Mouse (Mus musculus) lung, embryonic 15.5 days (tissue): Measurements from ENCODE around the gene Pvr. TPM values are rescaled to one million over a fixed set of nuclear protein-coding genes. Genes with fewer than 3 reads are reported as not detected.

Source experiments
- ATAC-seq: fragments of 200-750 bp; cut with Nextera tagmentation; 2 replicates; pipeline ENCODE4 v1.8.0; 2017; ENCODE audit warnings: moderate number of reproducible peaks, borderline replicate concordance; ENCODE audit not compliant: low FRiP score, low TSS enrichment; ENCODE audit errors: extremely low read depth
- H3K27ac ChIP-seq: fragments of 300-500 bp; sonication (generic); 2 replicates; pipeline ENCODE4 v1.5.1; 2015; ENCODE audit warnings: moderate library complexity, mild to moderate bottlenecking, inconsistent platforms
- H3K27me3 ChIP-seq: fragments of 300-500 bp; sonication (generic); 2 replicates; pipeline ENCODE4 v1.6.1; 2015; ENCODE audit warnings: inconsistent platforms
- H3K36me3 ChIP-seq: fragments of 300-500 bp; sonication (generic); 2 replicates; pipeline ENCODE4 v1.6.1; 2015; ENCODE audit warnings: inconsistent platforms
- H3K4me1 ChIP-seq: fragments of 300-500 bp; sonication (generic); 2 replicates; pipeline ENCODE4 v1.6.1; 2015; ENCODE audit warnings: inconsistent platforms
- H3K4me2 ChIP-seq: fragments of 300-500 bp; sonication (generic); 2 replicates; pipeline ENCODE4 v1.6.1; 2015; ENCODE audit warnings: inconsistent platforms, mild to moderate bottlenecking, moderate library complexity
- H3K4me3 ChIP-seq: fragments of 300-500 bp; sonication (generic); 2 replicates; pipeline ENCODE4 v1.5.1; 2015; ENCODE audit warnings: mild to moderate bottlenecking, inconsistent platforms
- H3K9ac ChIP-seq: fragments of 300-500 bp; sonication (generic); 2 replicates; pipeline ENCODE4 v1.6.1; 2015; ENCODE audit warnings: inconsistent platforms
- H3K9me3 ChIP-seq: fragments of 300-500 bp; sonication (generic); 2 replicates; pipeline ENCODE4 v1.6.1; 2016; ENCODE audit warnings: inconsistent platforms
- WGBS: fragments of 180-500 bp; shearing (Covaris S2); methylation state at CpG from one replicate; pipeline ENCODE4 v1.1.7; 2015; 5-methylcytosine and 5-hydroxymethylcytosine counted together
- polyA plus RNA-seq: library from polyadenylated mRNA; unstranded; fragments of >200 nt; fragmentation: Nextera tagmentation; extraction: Ambion mirVana; gene quantifications from 2 replicates; pipeline ENCODE4 v1.2.1, GENCODE M21; 2015

Gene Pvr
- 19.0 and 22.5 TPM in 2 replicates for polyA plus RNA-seq

GRCm38 (mm10) chr7:19920506-19921261, at the start of gene Pvr:
TSS of gene Pvr (minus strand) at chr7:19921160.
- Histone ChIP-seq H3K4me1 (peaks cover 15% of the 10 kb centered on the region; the same call in 1 of the 2 replicates), H3K27ac (peak within 1 kb of the TSS; percentile 86), H3K9ac (peak within 1 kb of the TSS; percentile 87), H3K9me3 (no peaks in the 10 kb centered on the region), H3K36me3 (peaks cover 25% of the 10 kb centered on the region), H3K27me3 (no peaks in the 10 kb centered on the region), H3K4me2 (peak within 1 kb of the TSS; percentile 66), H3K4me3 (peak within 1 kb of the TSS; percentile 91)
- ATAC-seq = peak; percentile 88
- under 1% methylated on average over 60 of the region's 60 CpGs for WGBS

DNA sequence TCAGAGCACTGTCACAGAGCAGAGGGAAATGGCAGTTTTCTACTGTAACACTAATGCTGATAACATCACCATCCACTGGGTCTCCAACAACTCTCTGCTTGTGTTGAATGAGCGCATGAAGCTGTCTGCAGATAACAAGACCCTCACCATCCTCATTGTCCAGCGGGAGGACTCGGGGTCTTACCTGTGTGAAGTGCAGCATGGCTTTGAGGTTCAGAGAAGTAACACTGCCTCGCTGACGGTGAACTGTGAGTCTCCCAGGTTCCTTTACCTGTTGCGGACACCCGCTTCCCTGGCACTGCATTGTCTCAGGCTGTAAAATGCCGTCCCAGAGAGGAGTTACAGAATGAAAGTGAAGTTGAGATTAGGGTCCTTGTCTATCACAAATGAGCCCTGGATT, 49.2 kb upstream of the Pvr start:
- H3K36me3 ChIP-seq = no peaks in the 10 kb centered on the region
- no peak for ATAC-seq
- no peak overlapping the region for H3K4me2 ChIP-seq
- no peak overlapping the region for H3K4me3 ChIP-seq
- 89% methylated on average over 8 of the region's 8 CpGs for WGBS
- H3K9ac ChIP-seq = no peak overlapping the region
- no peaks in the 10 kb centered on the region for H3K4me1 ChIP-seq
- H3K9me3 ChIP-seq = no peaks in the 10 kb centered on the region
- no peak overlapping the region for H3K27ac ChIP-seq
- no peaks in the 10 kb centered on the region for H3K27me3 ChIP-seq

- H3K27me3 ChIP-seq = no peaks in the 10 kb centered on the region
- H3K9me3 ChIP-seq = no peaks in the 10 kb centered on the region
- H3K9ac ChIP-seq = no peak overlapping the region
- H3K4me1 ChIP-seq = no peaks in the 10 kb centered on the region
- no peak overlapping the region for H3K4me3 ChIP-seq
- no peak overlapping the region for H3K4me2 ChIP-seq
- no peak for ATAC-seq
- H3K27ac ChIP-seq = no peak overlapping the region
- WGBS = 87% methylated on average over 4 of the region's 4 CpGs
- H3K36me3 ChIP-seq = no peaks in the 10 kb centered on the region
Observed at GRCm38 (mm10) chr7:19969541-19970090, 48.7 kb upstream of the Pvr start.

- ATAC-seq = no peak
- no peak overlapping the region for H3K4me3 ChIP-seq
Observed at GRCm38 (mm10) chr7:19969106-19969505, 48.1 kb upstream of the Pvr start.

GRCm38 (mm10) chr7:19964985-19965579, 44.1 kb upstream of the Pvr start, which contains the start of gene Ceacam20:
TSS of gene Ceacam20 (plus strand) at chr7:19965412.
- Histone ChIP-seq H3K36me3 (no peaks in the 10 kb centered on the region), H3K27ac (no peak within 1 kb of the TSS), H3K4me2 (no peak within 1 kb of the TSS), H3K4me1 (no peaks in the 10 kb centered on the region), H3K27me3 (no peaks in the 10 kb centered on the region), H3K9me3 (no peaks in the 10 kb centered on the region), H3K9ac (no peak within 1 kb of the TSS), H3K4me3 (no peak within 1 kb of the TSS)
- WGBS = 70% methylated on average over 7 of the region's 7 CpGs
- no peak for ATAC-seq

More at GRCm38 (mm10) chr7:19969106-19969505, 48.1 kb upstream of the Pvr start:
- no peak overlapping the region for H3K4me2 ChIP-seq
- H3K4me1 ChIP-seq = no peaks in the 10 kb centered on the region
- no peak overlapping the region for H3K9ac ChIP-seq
- H3K36me3 ChIP-seq = no peaks in the 10 kb centered on the region
- no peaks in the 10 kb centered on the region for H3K9me3 ChIP-seq
- H3K27ac ChIP-seq = no peak overlapping the region
- no peaks in the 10 kb centered on the region for H3K27me3 ChIP-seq
- 68% methylated on average over 3 of the region's 3 CpGs for WGBS

DNA sequence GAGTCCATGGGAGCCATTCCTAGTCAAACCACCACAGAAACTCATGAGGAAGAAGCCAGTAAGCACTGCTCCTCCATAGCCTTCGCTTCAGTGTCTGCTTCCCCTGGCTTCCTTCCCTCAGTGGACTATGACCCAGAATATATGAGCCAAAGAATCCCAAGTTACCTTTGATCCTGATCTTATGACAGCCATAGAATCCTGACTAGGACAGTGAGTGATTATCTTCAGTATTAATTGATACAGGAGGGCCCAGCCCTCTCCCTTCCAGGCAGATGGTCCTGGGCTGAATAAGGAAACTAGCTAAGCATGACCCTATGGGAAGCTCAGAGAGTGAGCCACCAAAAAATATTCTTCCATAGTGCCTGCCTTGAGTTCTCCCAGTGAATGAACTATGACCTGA, 41.5 kb upstream of the Pvr start:
- Histone ChIP-seq H3K27me3 (no peaks in the 10 kb centered on the region), H3K4me2 (no peak overlapping the region), H3K9ac (no peak overlapping the region), H3K9me3 (no peaks in the 10 kb centered on the region), H3K27ac (no peak overlapping the region), H3K36me3 (no peaks in the 10 kb centered on the region), H3K4me1 (no peaks in the 10 kb centered on the region), H3K4me3 (no peak overlapping the region)
- no peak for ATAC-seq
- WGBS = 48% methylated on average over 1 of the region's 1 CpGs

GRCm38 (mm10) chr7:19956341-19956781, 35.4 kb upstream of the Pvr start:
- ATAC-seq = no peak
- Histone ChIP-seq H3K9ac (no peak overlapping the region), H3K4me3 (no peak overlapping the region), H3K36me3 (no peaks in the 10 kb centered on the region), H3K9me3 (no peaks in the 10 kb centered on the region), H3K27me3 (no peaks in the 10 kb centered on the region), H3K4me2 (no peak overlapping the region), H3K4me1 (peaks cover 12% of the 10 kb centered on the region; the same call in 1 of the 2 replicates), H3K27ac (no peak overlapping the region)
- 2% methylated on average over 7 of the region's 7 CpGs for WGBS

GRCm38 (mm10) chr7:19955861-19956260, 34.9 kb upstream of the Pvr start:
- Histone ChIP-seq H3K9me3 (no peaks in the 10 kb centered on the region), H3K4me1 (peaks cover 12% of the 10 kb centered on the region; the same call in 1 of the 2 replicates), H3K36me3 (no peaks in the 10 kb centered on the region), H3K9ac (no peak overlapping the region), H3K4me2 (no peak overlapping the region), H3K27me3 (no peaks in the 10 kb centered on the region), H3K4me3 (no peak overlapping the region), H3K27ac (no peak overlapping the region)
- no peak for ATAC-seq
- WGBS = 45% methylated on average over 4 of the region's 4 CpGs

DNA sequence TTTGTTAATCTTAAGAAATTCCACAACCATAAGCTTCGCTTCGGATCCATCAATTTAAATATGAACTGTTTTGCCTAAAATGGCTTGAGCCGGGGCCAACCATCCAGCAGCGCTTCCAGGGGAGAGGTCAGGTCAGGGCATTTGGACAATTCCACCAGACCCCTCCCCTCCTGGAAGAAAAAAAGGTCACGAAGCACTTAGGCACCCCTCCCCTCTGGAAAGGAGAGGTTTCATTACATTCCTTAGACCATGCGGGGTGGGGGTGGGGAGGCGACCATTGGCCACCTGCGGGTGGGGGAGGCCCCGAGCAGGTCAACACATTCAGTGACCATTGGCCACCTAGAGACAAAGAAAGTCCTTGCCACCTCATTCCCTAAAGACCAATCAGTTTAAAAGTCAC, 32.1 kb upstream of the Pvr start:
- no peaks in the 10 kb centered on the region for H3K9me3 ChIP-seq
- no peak overlapping the region for H3K27ac ChIP-seq
- no peak overlapping the region for H3K9ac ChIP-seq
- H3K4me1 ChIP-seq = peaks cover 12% of the 10 kb centered on the region; the same call in 1 of the 2 replicates
- no peak overlapping the region for H3K4me2 ChIP-seq
- H3K4me3 ChIP-seq = no peak overlapping the region
- no peaks in the 10 kb centered on the region for H3K27me3 ChIP-seq
- no peaks in the 10 kb centered on the region for H3K36me3 ChIP-seq
- no peak for ATAC-seq
- WGBS = 29% methylated on average over 9 of the region's 9 CpGs

DNA sequence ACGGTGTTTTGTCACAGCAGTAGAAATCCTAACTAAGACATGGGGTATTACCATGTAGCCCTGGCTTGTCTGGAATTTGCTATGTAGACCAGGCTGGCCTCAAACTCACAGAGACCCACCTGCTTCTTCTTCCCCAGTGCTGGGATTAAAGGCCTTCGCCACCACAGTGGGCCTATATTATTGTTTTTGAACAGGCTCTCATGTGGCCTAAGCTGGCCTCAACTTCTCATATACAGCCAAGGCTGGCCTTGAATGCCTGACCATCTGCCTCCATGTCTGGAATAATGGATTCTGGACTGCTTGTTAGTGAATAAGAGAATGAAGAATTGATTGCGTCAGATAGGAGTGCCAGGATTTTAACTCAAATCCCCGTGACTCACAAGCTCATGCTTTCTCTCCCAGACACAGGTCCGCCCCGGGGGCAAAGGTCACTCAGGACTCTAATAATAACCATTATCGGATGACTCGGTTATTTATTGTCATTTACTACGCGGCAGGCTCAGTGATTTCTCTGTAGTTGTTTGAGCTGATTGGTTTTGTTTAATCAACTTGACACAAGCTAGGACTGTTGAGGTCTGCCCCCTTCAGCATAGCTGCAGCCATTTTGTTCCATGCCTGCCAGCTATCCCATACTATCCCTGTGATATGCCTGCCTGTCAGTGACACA, 31.5 kb upstream of the Pvr start:
- H3K27ac ChIP-seq = no peak overlapping the region
- H3K9me3 ChIP-seq = no peaks in the 10 kb centered on the region
- no peak overlapping the region for H3K4me3 ChIP-seq
- H3K27me3 ChIP-seq = no peaks in the 10 kb centered on the region
- no peak for ATAC-seq
- WGBS = 64% methylated on average over 10 of the region's 10 CpGs
- peaks cover 12% of the 10 kb centered on the region; the same call in 1 of the 2 replicates for H3K4me1 ChIP-seq
- no peak overlapping the region for H3K9ac ChIP-seq
- H3K36me3 ChIP-seq = no peaks in the 10 kb centered on the region
- H3K4me2 ChIP-seq = no peak overlapping the region

- no peak within 1 kb of the TSS for H3K4me2 ChIP-seq
- WGBS = 42% methylated on average over 9 of the region's 9 CpGs
- H3K27me3 ChIP-seq = no peaks in the 10 kb centered on the region
- no peaks in the 10 kb centered on the region for H3K9me3 ChIP-seq
- ATAC-seq = peak; percentile 37
- H3K4me1 ChIP-seq = peaks cover 8% of the 10 kb centered on the region; the same call in 1 of the 2 replicates
- H3K27ac ChIP-seq = no peak within 1 kb of the TSS
- H3K9ac ChIP-seq = no peak within 1 kb of the TSS
- no peaks in the 10 kb centered on the region for H3K36me3 ChIP-seq
- no peak within 1 kb of the TSS for H3K4me3 ChIP-seq
Observed at GRCm38 (mm10) chr7:19950589-19950988, 29.6 kb upstream of the Pvr start, which contains the start of gene Igsf23. TSS of gene Igsf23 (minus strand) at chr7:19950756.
